In the genomic region with DNA sequence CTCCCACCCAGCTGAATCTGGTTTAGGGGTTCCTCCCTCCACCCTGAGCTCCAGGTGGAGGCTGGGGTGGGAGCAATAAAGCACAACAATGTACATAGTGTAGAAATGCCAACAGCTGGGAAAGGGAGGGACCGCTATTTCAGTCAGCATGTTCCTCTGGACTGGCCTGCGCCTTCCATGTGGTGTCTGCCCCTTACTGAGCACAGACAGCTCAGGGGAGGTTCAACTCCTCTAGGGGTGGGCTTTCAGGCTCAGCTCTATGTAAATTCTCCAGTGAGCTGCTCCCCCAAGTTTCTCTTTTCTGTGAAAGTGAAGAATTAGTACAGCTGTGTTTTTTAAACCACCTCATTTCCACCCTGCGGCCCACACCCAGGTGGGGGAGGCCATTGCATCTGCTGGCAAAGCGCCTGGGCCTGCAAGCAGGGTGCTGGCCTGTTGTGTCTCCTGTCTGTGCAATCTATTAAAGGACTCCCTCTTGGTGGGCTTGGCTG, we compare ENCODE assay signal across 8 mouse cellular contexts. TPM values are rescaled to one million over a fixed set of nuclear protein-coding genes. Genes with fewer than 3 reads are reported as not detected.
DNase-seq lines count a peak whose midpoint lies in the region; ATAC-seq and TF ChIP-seq lines count a peak whose summit lies in the region.

No protein-coding gene starts in this region.

- DNase-seq in frontal cortex, postnatal 14 days (ENCODE audit: low spot score in 2 of 2) = no peak
- peak; percentile 32 for DNase-seq in 3T3-L1 (ENCODE audit: low read depth, low spot score)
- no peak for DNase-seq in hindbrain, embryonic 11.5 days (ENCODE audit: low spot score)
- DNase-seq in limb, embryonic 14.5 days (ENCODE audit: low spot score) = peak; percentile 67
- no peak for DNase-seq in MN1 (ENCODE audit: low spot score)

- H3K4me2 ChIP-seq in hindbrain, embryonic 11.5 days (replicated peaks; ENCODE audit: low read depth, low read length) = no peak overlapping the region
- no peak overlapping the region; the same call in 1 of the 2 replicates for H3K4me2 ChIP-seq in limb, embryonic 14.5 days (replicated peaks; ENCODE audit: low read depth, low read length, severe bottlenecking)

- TF ChIP-seq POLR2A in embryonic fibroblast, embryonic 13.5 days (IDR thresholded peaks at IDR 0.05; ENCODE audit: low read depth, low read length) = no peak
- TF ChIP-seq POLR2A in limb, embryonic 14.5 days (IDR thresholded peaks at IDR 0.05; ENCODE audit: borderline replicate concordance, extremely low read depth, insufficient read depth, insufficient read length) = no peak

- H3K4me3 ChIP-seq in embryonic fibroblast, embryonic 13.5 days (ENCODE audit: insufficient read depth, low read length) = no peak overlapping the region
- H3K4me3 ChIP-seq in hindbrain, embryonic 11.5 days (ENCODE audit: low read depth, low read length) = no peak overlapping the region
- H3K4me3 ChIP-seq in limb, embryonic 14.5 days (replicated peaks; ENCODE audit: low read length) = no peak overlapping the region

- WGBS in hindbrain, embryonic 11.5 days = 73% methylated on average over 4 of the region's 4 CpGs
- WGBS in limb, embryonic 14.5 days = 29% methylated on average over 4 of the region's 4 CpGs

- H3K4me1 ChIP-seq in embryonic fibroblast, embryonic 13.5 days (ENCODE audit: control insufficient read depth, insufficient read depth, low read length) = peaks cover 8% of the 10 kb centered on the region
- 0 out of 2 replicates have a peak, but pooled peaks cover 2% of the 10 kb centered on the region for H3K4me1 ChIP-seq in hindbrain, embryonic 11.5 days (replicated peaks; ENCODE audit: control insufficient read depth, insufficient read depth, low read length)
- peaks cover 29% of the 10 kb centered on the region for H3K4me1 ChIP-seq in limb, embryonic 14.5 days (ENCODE audit: control insufficient read depth, insufficient read depth, low read length)

- H3K27ac ChIP-seq in embryonic fibroblast, embryonic 13.5 days (ENCODE audit: insufficient read depth, low read length) = peak overlapping the region; percentile 41; the same call in 1 of the 2 replicates
- peak overlapping the region; percentile 39; the same call in 1 of the 2 replicates for H3K27ac ChIP-seq in hindbrain, embryonic 11.5 days (ENCODE audit: low read depth, low read length)
- peak overlapping the region; percentile 90 for H3K27ac ChIP-seq in limb, embryonic 14.5 days (replicated peaks; ENCODE audit: low read depth, low read length)

- ATAC-seq in frontal cortex, adult (ENCODE audit: low TSS enrichment) = peak; percentile 6; the same call in 1 of the 2 replicates
- no peak for ATAC-seq in hindbrain, embryonic 11.5 days (ENCODE audit: low FRiP score)
- peak; percentile 73 for ATAC-seq in limb, embryonic 14.5 days (ENCODE audit: low FRiP score, low read depth)
- no peak for ATAC-seq in erythroblast, adult 5-6 weeks (replicated peaks; ENCODE audit: low FRiP score, poor library complexity, severe bottlenecking)

- no peaks in the 10 kb centered on the region for H3K27me3 ChIP-seq in hindbrain, embryonic 11.5 days (ENCODE audit: control insufficient read depth, insufficient read depth, low read length)
- no peaks in the 10 kb centered on the region for H3K27me3 ChIP-seq in limb, embryonic 14.5 days (ENCODE audit: control insufficient read depth, insufficient read depth, low read length)

- peaks cover 26% of the 10 kb centered on the region; the same call in 1 of the 2 replicates for H3K36me3 ChIP-seq in hindbrain, embryonic 11.5 days (ENCODE audit: control insufficient read depth, insufficient read depth, low read length)
- peaks cover 49% of the 10 kb centered on the region for H3K36me3 ChIP-seq in limb, embryonic 14.5 days (ENCODE audit: control insufficient read depth, insufficient read depth, low read length)

- no peak for TF ChIP-seq CTCF in embryonic fibroblast, embryonic 13.5 days (IDR thresholded peaks at IDR 0.05; ENCODE audit: borderline replicate concordance, insufficient read depth, low read length)

- H3K9ac ChIP-seq in hindbrain, embryonic 11.5 days (ENCODE audit: low read depth, low read length) = no peak overlapping the region
- peak overlapping the region; percentile 21; the same call in 1 of the 2 replicates for H3K9ac ChIP-seq in limb, embryonic 14.5 days (ENCODE audit: low read depth, low read length, severe bottlenecking)

- no peaks in the 10 kb centered on the region for H3K9me3 ChIP-seq in hindbrain, embryonic 11.5 days (ENCODE audit: control insufficient read depth, low read length)
- no peaks in the 10 kb centered on the region for H3K9me3 ChIP-seq in limb, embryonic 14.5 days (ENCODE audit: control insufficient read depth, low read length)

RNA-seq across cellular contexts. Expression of a gene that starts 9.6 kb away (rescaled TPM):
- 2,412 and 2,425 TPM in 2 replicates for polyA plus RNA-seq in embryonic fibroblast, embryonic 13.5 days (2011; ENCODE audit: insufficient read length, low read depth, missing spikeins)
- 5,018 and 5,123 TPM in 2 replicates for polyA plus RNA-seq in hindbrain, embryonic 11.5 days (2014; fragmentation: Nextera tagmentation; extraction: Ambion mirVana)
- polyA plus RNA-seq in limb, embryonic 14.5 days (2012; rRNA removed) = 2,776 and 3,384 TPM in 2 replicates
- polyA plus RNA-seq in limb, embryonic 14.5 days (2014; fragmentation: Nextera tagmentation; extraction: Ambion mirVana) = 4,586 and 4,744 TPM in 2 replicates
- total RNA-seq in erythroblast, adult 5-6 weeks (2015; ENCODE audit: low replicate concordance) = 1,176 and 1,185 TPM in 2 replicates
- total RNA-seq in erythroblast, adult 5-6 weeks (2017; ENCODE audit: low replicate concordance) = 351 and 513 TPM in 2 replicates

RNA-seq across cellular contexts. Expression of a gene that starts 16.8 kb away (rescaled TPM):
- 18.5 and 22.0 TPM in 2 replicates for polyA plus RNA-seq in embryonic fibroblast, embryonic 13.5 days (2011; ENCODE audit: insufficient read length, low read depth, missing spikeins)
- polyA plus RNA-seq in hindbrain, embryonic 11.5 days (2014; fragmentation: Nextera tagmentation; extraction: Ambion mirVana) = 17.7 and 19.3 TPM in 2 replicates
- 34.1 and 47.4 TPM in 2 replicates for polyA plus RNA-seq in limb, embryonic 14.5 days (2012; rRNA removed)
- polyA plus RNA-seq in limb, embryonic 14.5 days (2014; fragmentation: Nextera tagmentation; extraction: Ambion mirVana) = 12.4 and 12.9 TPM in 2 replicates
- 9.8 and 12.9 TPM in 2 replicates for total RNA-seq in erythroblast, adult 5-6 weeks (2015; ENCODE audit: low replicate concordance)
- 1.5 and 3.1 TPM in 2 replicates for total RNA-seq in erythroblast, adult 5-6 weeks (2017; ENCODE audit: low replicate concordance)

RNA-seq across cellular contexts. Expression of a gene that starts 38.6 kb away (rescaled TPM):
- 55.9 and 74.5 TPM in 2 replicates for polyA plus RNA-seq in embryonic fibroblast, embryonic 13.5 days (2011; ENCODE audit: insufficient read length, low read depth, missing spikeins)
- 784 and 787 TPM in 2 replicates for polyA plus RNA-seq in hindbrain, embryonic 11.5 days (2014; fragmentation: Nextera tagmentation; extraction: Ambion mirVana)
- 203 and 273 TPM in 2 replicates for polyA plus RNA-seq in limb, embryonic 14.5 days (2012; rRNA removed)
- polyA plus RNA-seq in limb, embryonic 14.5 days (2014; fragmentation: Nextera tagmentation; extraction: Ambion mirVana) = 548 and 588 TPM in 2 replicates
- total RNA-seq in erythroblast, adult 5-6 weeks (2015; ENCODE audit: low replicate concordance) = 53.3 and 54.0 TPM in 2 replicates
- 32.3 and 44.9 TPM in 2 replicates for total RNA-seq in erythroblast, adult 5-6 weeks (2017; ENCODE audit: low replicate concordance)

Comparison
In these comparisons a context has a peak if more than half of its experiments do, and no peak if none do; other contexts are left out.
1. ATAC-seq: peak in frontal cortex, adult (single experiment) and limb, embryonic 14.5 days (single experiment); none in hindbrain, embryonic 11.5 days (single experiment) and erythroblast, adult 5-6 weeks (single experiment).
2. DNase-seq: peak in 3T3-L1 (single experiment) and limb, embryonic 14.5 days (single experiment); none in frontal cortex, postnatal 14 days (0 of 2), hindbrain, embryonic 11.5 days (single experiment) and MN1 (single experiment).
3. H3K27ac ChIP-seq: peak in every context shown above with its lines; median percentile 90 in limb, embryonic 14.5 days; 41 in embryonic fibroblast, embryonic 13.5 days; 39 in hindbrain, embryonic 11.5 days.